Mouse (Mus musculus) testis, adult 2 months (tissue): ENCODE measurements at regions not wholly inside any gene's neighbourhood (a gene's known extent, or its start where the extent isn't known, plus 50 kb on each side); places are given as distances from the start of the nearest gene placed in this dataset.

ENCODE experiments used
- CTCF ChIP-seq: fragments of 200-500 bp; IDR thresholded peaks from 2 replicates; pipeline ENCODE4 v1.5.1; 2012; ENCODE audit warnings: low read depth, mild to moderate bottlenecking, inconsistent platforms, low read length, moderate library complexity; ENCODE audit not compliant: control insufficient read depth, insufficient read depth, insufficient replicate concordance
- POLR2A ChIP-seq: fragments of 200-500 bp; IDR thresholded peaks from 2 replicates; pipeline ENCODE4 v1.6.1; 2012; ENCODE audit warnings: low read depth, mild to moderate bottlenecking, inconsistent platforms, low read length, moderate library complexity; ENCODE audit not compliant: control insufficient read depth

- no peak for TF ChIP-seq CTCF
- TF ChIP-seq POLR2A, result no peak
Measured at GRCm38 (mm10) chr12:45594689-45595088, 520.2 kb upstream of the Stxbp6 start.
